Mouse (Mus musculus) ES-E14 (cell line): ENCODE results near the gene Sorcs2. TPM values are rescaled to one million over a fixed set of nuclear protein-coding genes. Genes with fewer than 3 reads are reported as not detected.

Experiments used
- DNase-seq: peaks from one replicate; pipeline ENCODE4 v3.0.0-alpha.2; 2013; ENCODE audit warnings: low read depth, low spot score
- H3K27ac ChIP-seq: 2 replicates; pipeline ENCODE4 v1.5.1; 2012; ENCODE audit warnings: low read depth, mild to moderate bottlenecking, low read length, moderate library complexity, mixed read lengths; ENCODE audit not compliant: poor library complexity, insufficient read depth, severe bottlenecking
- H3K36me3 ChIP-seq: 2 replicates; pipeline ENCODE4 v1.6.1; 2012; ENCODE audit warnings: mild to moderate bottlenecking, low read length, moderate library complexity, mixed read lengths; ENCODE audit not compliant: control insufficient read depth, poor library complexity, insufficient read depth, severe bottlenecking
- H3K4me1 ChIP-seq, 2 experiments: fragments of 150-350 bp in 1 of 2; sonication (generic) in 1 of 2; 2 replicates each; pipeline ENCODE4 v1.6.1; 2012; ENCODE audit warnings: low read length in 2 of 2, mild to moderate bottlenecking in 1 of 2, mixed read lengths in 1 of 2; ENCODE audit not compliant: control insufficient read depth in 2 of 2, insufficient read depth in 2 of 2, poor library complexity in 1 of 2
- H3K4me3 ChIP-seq, 2 experiments: fragments of 150-350 bp in 1 of 2; sonication (generic) in 1 of 2; 2 replicates each; pipeline ENCODE4 v1.5.1; 2012; ENCODE audit warnings: low read length in 2 of 2, low read depth in 1 of 2, mild to moderate bottlenecking in 1 of 2, mixed read lengths in 1 of 2; ENCODE audit not compliant: insufficient read depth in 1 of 2, poor library complexity in 1 of 2, severe bottlenecking in 1 of 2
- H3K9ac ChIP-seq: 2 replicates; pipeline ENCODE4 v1.6.1; 2012; ENCODE audit warnings: low read depth, mild to moderate bottlenecking, low read length, mixed read lengths; ENCODE audit not compliant: poor library complexity, insufficient read depth, severe bottlenecking
- H3K9me3 ChIP-seq: fragments of 150-350 bp; sonication (generic); 2 replicates; pipeline ENCODE4 v1.6.1; 2012; ENCODE audit warnings: low read depth, mild to moderate bottlenecking, low read length; ENCODE audit not compliant: control insufficient read depth, insufficient read depth
- CHD2 ChIP-seq: IDR thresholded peaks from 2 replicates; pipeline ENCODE4 v1.6.1; 2014; ENCODE audit warnings: mild to moderate bottlenecking, low read depth, low read length, inconsistent platforms
- HCFC1 ChIP-seq: IDR thresholded peaks from 2 replicates; pipeline ENCODE4 v1.6.1; 2012; ENCODE audit warnings: low read length, inconsistent platforms, borderline replicate concordance; ENCODE audit not compliant: insufficient read depth
- MAFK ChIP-seq: IDR thresholded peaks from 2 replicates; pipeline ENCODE4 v1.6.1; 2014; ENCODE audit warnings: mild to moderate bottlenecking, low read depth, low read length, inconsistent platforms; ENCODE audit not compliant: insufficient read depth
- ZC3H11A ChIP-seq: IDR thresholded peaks from 2 replicates; pipeline ENCODE4 v1.6.1; 2012; ENCODE audit warnings: low read depth, mild to moderate bottlenecking, inconsistent platforms, low read length, borderline replicate concordance
- ZNF384 ChIP-seq: IDR thresholded peaks from 2 replicates; pipeline ENCODE4 v1.6.1; 2012; ENCODE audit warnings: low read depth, low read length, inconsistent platforms
- in situ Hi-C, 2 experiments: fragments of 600-800 bp; cut with MboI; formaldehyde crosslinking; loops; one replicate each; pipeline ENCODE4 v1.15.1; 2025; ENCODE audit warnings: low sequenced_read_pairs in 2 of 2, inconsistent platforms in 1 of 2; ENCODE audit not compliant: unreplicated experiment in 2 of 2
- total RNA-seq: library from RNA; depleted of rRNA; stranded (reverse); fragments of 300-350 nt; gene quantifications from 2 replicates; pipeline ENCODE4 v1.2.3, GENCODE M21; 2012

The Sorcs2 gene
- total RNA-seq, 1 experiment: 5.4 TPM

GRCm38 (mm10) chr5:36055876-36056275, 342.1 kb downstream of the Sorcs2 start:
- Histone ChIP-seq H3K4me3 (no peak overlapping the region), H3K27ac (no peak overlapping the region), H3K9ac (no peak overlapping the region), H3K9me3 (no peaks in the 10 kb centered on the region), H3K4me1 (no peaks in the 10 kb centered on the region), H3K36me3 (no peaks in the 10 kb centered on the region)
- no peak for DNase-seq
- no peak for TF ChIP-seq ZC3H11A
- no peak for TF ChIP-seq MAFK
- TF ChIP-seq ZNF384: no peak
- TF ChIP-seq CHD2: no peak
- TF ChIP-seq HCFC1: no peak
- in situ Hi-C loops: no loop called here

- H3K27ac ChIP-seq: no peak overlapping the region; the same call in 1 of the 2 replicates
- DNase-seq: no peak
- TF ChIP-seq HCFC1 (no peak), ZC3H11A (no peak), MAFK (no peak)
- H3K9ac ChIP-seq: no peak overlapping the region
- no peak overlapping the region for H3K4me3 ChIP-seq
- no peaks in the 10 kb centered on the region for H3K36me3 ChIP-seq
- in situ Hi-C loops: no loop called here
- H3K4me1 ChIP-seq: no peaks in the 10 kb centered on the region
- no peaks in the 10 kb centered on the region for H3K9me3 ChIP-seq
Observed at GRCm38 (mm10) chr5:36054498-36054897, 343.4 kb downstream of the Sorcs2 start.

GRCm38 (mm10) chr5:36043154-36043553, 354.8 kb downstream of the Sorcs2 start:
- TF ChIP-seq CHD2 (no peak), ZNF384 (no peak), HCFC1 (no peak), MAFK (no peak), ZC3H11A (no peak)
- no peak overlapping the region for H3K9ac ChIP-seq
- H3K36me3 ChIP-seq: no peaks in the 10 kb centered on the region
- no peak overlapping the region for H3K27ac ChIP-seq
- in situ Hi-C loops: loop anchor here in 1 of 2 experiments (25.0 kb wide), 1 partner anchor 369 kb away; no protein-coding TSS in a partner anchor
- H3K4me3 ChIP-seq: no peak overlapping the region
- no peaks in the 10 kb centered on the region for H3K4me1 ChIP-seq
- no peak for DNase-seq
- H3K9me3 ChIP-seq: no peaks in the 10 kb centered on the region

- TF ChIP-seq ZC3H11A (no peak), HCFC1 (no peak), MAFK (no peak), CHD2 (no peak), ZNF384 (no peak)
- no peak overlapping the region for H3K4me3 ChIP-seq
- in situ Hi-C loops: loop anchor here in 1 of 2 experiments (25.0 kb wide), 1 partner anchor 371 kb away; no protein-coding TSS in a partner anchor
- no peak overlapping the region for H3K27ac ChIP-seq
- H3K9ac ChIP-seq: no peak overlapping the region
- no peaks in the 10 kb centered on the region for H3K9me3 ChIP-seq
- H3K36me3 ChIP-seq: no peaks in the 10 kb centered on the region
- H3K4me1 ChIP-seq: no peaks in the 10 kb centered on the region
- no peak for DNase-seq
Observed at GRCm38 (mm10) chr5:36041756-36042155, 356.2 kb downstream of the Sorcs2 start.

GRCm38 (mm10) chr5:36041236-36041562, 356.7 kb downstream of the Sorcs2 start:
- H3K9me3 ChIP-seq: no peaks in the 10 kb centered on the region
- H3K9ac ChIP-seq: no peak overlapping the region
- no peak for DNase-seq
- in situ Hi-C loops: loop anchor here in 1 of 2 experiments (25.0 kb wide), 1 partner anchor 371 kb away; no protein-coding TSS in a partner anchor
- TF ChIP-seq ZC3H11A: no peak
- no peak for TF ChIP-seq HCFC1
- TF ChIP-seq CHD2: no peak
- TF ChIP-seq ZNF384: no peak
- TF ChIP-seq MAFK: no peak
- no peaks in the 10 kb centered on the region for H3K36me3 ChIP-seq
- H3K4me3 ChIP-seq: no peak overlapping the region
- H3K27ac ChIP-seq: no peak overlapping the region
- H3K4me1 ChIP-seq: no peaks in the 10 kb centered on the region
